Mouse (Mus musculus) spleen, adult 2 months (tissue): ENCODE data around the gene Rufy4.

Experiments used
- CTCF ChIP-seq: fragments of 200-500 bp; IDR thresholded peaks from 2 replicates; pipeline ENCODE4 v1.5.1; 2011; ENCODE audit warnings: mild to moderate bottlenecking, inconsistent platforms; ENCODE audit not compliant: insufficient read depth, insufficient read length, insufficient replicate concordance; ENCODE audit errors: extremely low read depth
- POLR2A ChIP-seq: fragments of 200-500 bp; IDR thresholded peaks from 2 replicates; pipeline ENCODE4 v1.6.1; 2011; ENCODE audit warnings: low read depth, low read length, inconsistent platforms

- TF ChIP-seq POLR2A = no peak
- no peak for TF ChIP-seq CTCF
Measured at GRCm38 (mm10) chr1:74139415-74139814, 14.1 kb downstream of the Rufy4 start.
